Mouse (Mus musculus) c-Kit-positive CD71-positive TER-119-negative erythroid progenitor cells, embryonic 14.5 days (primary cell): ENCODE measurements at regions not wholly inside any gene's neighbourhood (a gene's known extent, or its start where the extent isn't known, plus 50 kb on each side); places are given as distances from the start of the nearest gene placed in this dataset.
A peak's percentile ranks its signal among the peaks of the same experiment; 100 is the strongest.

Experiments used
- DNase-seq: peaks from one replicate; pipeline ENCODE4 v3.0.0-alpha.2; 2013; ENCODE audit warnings: low read depth

DNA sequence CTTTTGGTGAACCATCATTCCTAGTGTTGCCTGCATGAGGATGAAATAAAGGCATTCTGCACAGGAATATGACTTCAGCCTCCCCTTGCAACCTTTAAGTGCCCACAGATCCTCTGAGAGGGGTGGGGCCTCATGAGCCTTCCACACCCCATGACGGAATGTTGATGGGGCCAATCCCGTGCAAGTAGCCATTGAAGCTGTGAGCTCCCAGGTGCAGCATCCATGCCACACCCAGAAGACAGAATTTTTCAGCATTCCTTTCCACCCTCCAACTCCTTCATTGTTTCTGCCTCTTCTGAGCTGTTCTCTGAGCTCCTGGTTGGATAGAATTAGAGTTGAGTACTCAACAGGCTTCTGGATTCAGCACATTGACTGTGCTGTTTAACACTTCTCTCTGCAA, 174.6 kb upstream of the Srrm4 start:
- DNase-seq: no peak

GRCm38 (mm10) chr5:116761323-116761722, 169.7 kb upstream of the Srrm4 start:
- no peak for DNase-seq

DNA sequence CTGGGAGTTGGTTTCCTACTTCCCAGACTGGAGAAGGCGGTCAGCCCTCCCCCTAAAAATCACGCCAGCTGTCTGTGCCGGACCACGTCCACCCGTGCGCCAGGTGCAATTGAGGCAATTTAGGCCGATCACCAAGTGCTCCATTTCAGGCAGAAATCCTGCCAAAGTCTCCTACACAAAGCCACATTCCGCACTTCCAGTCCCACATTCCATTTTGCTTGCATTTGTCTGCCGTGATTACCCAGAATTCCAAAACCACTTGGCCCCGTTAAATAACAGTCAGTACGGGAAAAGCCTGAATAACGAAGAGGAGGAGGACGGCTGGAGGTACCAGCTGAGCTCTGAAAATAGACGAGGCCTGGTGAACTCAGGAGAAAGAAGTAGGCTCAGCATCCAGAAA, 167.1 kb upstream of the Srrm4 start:
- DNase-seq: no peak

GRCm38 (mm10) chr5:116752941-116753340, 161.3 kb upstream of the Srrm4 start:
- DNase-seq: no peak

DNA sequence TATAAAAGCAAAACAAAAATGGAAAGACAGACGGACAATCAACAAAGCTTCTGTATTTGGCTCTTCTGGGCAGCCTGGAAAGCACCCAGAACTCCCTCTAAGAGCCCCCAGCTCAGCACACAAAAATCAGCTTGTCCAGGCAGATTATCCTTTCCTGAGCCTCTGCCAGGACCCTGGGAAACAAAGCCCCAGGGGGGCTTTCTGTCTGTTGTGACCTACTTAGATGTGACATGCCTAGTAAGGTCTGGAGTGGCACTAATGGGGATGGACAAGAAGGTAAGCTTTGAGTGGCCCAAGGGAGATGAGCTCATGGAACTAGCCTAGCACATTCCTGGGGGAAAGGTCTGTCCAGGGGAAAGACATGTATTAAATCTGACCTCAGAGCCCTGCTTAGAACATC, 160.5 kb upstream of the Srrm4 start:
- no peak for DNase-seq

DNA sequence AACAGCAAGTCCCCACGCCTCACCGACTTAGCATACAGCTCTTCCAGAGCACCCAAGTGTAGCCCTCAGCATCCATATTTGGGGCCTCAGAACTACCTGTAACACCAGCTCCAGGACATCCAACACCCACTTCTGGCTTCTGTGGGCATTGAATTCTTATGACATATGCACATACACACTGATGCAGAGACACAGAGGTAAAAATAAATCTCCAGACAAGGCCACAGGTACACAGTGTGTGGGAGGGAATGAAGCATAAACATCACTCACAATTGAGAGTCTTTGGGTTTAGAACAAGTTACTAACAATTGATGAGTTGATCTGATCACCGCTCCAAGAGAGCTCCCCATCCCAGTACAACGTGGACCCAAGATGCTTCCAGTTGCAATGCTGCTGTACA, 154.2 kb upstream of the Srrm4 start:
- DNase-seq: no peak

DNA sequence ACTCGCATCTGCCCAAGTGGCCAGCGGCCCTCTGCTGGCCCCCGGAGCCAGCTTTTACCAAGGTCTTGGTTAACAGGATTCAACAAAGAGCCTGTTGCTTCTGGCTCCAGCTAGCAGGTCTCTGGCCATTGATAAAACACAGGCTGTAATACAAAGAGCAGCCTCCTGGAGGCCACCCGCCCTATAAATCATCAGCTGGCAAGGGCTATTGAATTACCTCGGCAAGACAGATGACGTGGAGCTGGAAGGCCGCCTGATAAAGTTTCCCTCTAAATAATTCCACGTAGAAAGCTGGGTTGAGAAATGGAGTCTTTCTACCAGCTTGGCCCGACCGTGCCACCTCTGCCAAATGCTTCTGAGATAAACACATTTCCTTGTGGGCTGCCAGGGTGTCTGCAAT, 152.8 kb upstream of the Srrm4 start:
- DNase-seq: no peak

DNA sequence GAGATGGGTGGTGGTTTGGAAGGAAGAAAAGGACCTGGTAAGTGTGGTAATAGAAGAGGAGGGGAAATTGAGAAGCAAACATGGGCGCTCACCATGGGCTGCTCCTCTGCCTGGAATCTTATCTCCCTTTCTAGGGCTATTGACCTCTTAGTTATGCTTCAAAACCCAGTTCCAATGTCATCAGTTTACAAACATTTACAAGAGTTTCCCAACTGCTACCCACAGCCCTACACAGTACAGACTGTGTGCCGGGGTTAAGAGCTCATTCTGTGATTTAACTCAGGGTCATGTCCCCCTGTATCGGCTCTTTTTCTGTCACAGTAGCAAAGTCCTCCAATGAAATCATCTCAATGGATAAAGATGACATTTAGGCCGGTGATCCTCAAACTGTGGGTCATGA, 144.0 kb upstream of the Srrm4 start:
- DNase-seq: no peak

DNA sequence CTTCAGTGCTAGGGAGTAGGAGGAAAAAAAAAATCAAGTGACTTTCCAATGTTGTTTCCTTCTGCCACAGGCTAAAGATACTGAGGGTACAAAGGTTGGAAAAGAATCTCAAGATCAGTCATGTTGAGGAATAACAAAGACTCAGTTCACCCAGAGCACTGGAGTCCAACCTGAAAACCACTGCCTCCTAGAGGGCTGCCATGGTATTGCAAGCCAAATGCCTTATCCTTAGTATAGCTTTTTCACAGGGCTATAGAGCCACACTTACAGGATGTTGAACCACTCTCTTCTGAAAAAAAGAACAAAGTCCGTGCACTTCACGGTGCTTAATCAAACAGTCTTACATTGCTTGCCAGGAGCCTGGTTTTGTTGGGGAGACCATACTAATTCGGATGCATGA, 139.9 kb upstream of the Srrm4 start:
- DNase-seq: no peak

DNA sequence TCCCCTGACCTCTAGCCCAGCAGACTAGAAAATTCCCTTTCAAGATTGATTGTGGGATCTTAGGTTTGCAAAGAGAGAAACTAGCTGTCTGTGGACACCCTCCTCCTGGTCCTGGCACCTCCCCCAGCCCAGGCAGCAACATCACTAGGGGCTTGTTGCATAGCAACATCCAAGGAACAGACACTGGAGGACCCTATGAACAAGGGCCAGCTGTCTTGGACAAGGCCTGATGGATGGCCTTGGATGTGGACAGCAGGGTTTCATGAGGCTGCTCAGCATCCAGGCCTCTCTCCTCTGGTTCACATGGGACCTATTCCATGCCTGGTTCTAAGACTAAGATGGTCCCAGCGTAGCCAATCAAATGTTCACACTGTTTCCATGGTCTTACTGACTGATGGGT, 127.6 kb upstream of the Srrm4 start:
- no peak for DNase-seq

- peak; percentile 1 for DNase-seq
Measured at GRCm38 (mm10) chr5:116714256-116714655, 122.6 kb upstream of the Srrm4 start.

GRCm38 (mm10) chr5:116712056-116712455, 120.4 kb upstream of the Srrm4 start:
- DNase-seq: no peak

DNA sequence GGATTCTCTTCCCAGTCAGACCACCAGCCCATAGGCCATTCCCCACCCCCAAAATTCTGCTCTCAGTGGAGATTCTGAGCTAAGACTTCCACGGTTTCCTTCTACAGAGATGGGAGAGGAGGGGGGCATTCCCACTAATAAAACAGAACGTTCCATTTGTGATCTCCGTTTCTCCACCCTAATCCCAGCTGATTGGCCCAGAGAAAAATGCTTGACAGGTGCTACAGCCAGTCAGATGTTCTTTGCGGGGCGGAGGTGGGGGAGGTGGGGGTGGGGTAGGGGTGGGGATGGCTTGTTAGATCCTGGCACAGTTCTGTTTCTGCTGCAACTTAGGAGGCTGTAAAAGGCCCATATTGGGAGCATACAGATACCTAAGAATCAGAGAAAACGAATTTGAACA, 116.9 kb upstream of the Srrm4 start:
- DNase-seq: no peak

- DNase-seq: no peak
Measured at GRCm38 (mm10) chr5:116662466-116662865, 70.8 kb upstream of the Srrm4 start.

- no peak for DNase-seq
Measured at GRCm38 (mm10) chr5:116661851-116662250, 70.2 kb upstream of the Srrm4 start.

- DNase-seq: no peak
Measured at GRCm38 (mm10) chr5:116654486-116655420, 63.1 kb upstream of the Srrm4 start.
